Mouse (Mus musculus): ENCODE measurements around the gene Kpna7.

DNA sequence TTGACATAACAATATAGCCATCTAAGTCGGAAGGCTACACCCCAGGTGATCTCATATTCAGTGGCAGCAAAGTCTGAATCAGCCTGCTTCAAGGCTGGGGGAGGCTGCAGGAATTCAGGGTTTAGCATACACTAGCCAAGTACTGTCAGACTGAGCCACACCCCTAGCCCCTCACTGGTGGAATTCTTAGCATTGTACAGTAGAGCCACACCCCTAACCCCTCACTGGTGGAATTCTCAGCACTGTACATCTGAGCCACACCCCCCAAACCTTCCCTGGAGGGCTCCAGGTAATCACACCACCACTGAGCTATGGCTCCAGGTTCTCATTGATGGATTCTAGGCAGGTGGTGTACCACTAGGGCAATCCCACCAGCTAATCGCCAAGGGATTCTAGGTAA lies 24.3 kb downstream of the Kpna7 start:
- no peak for TF ChIP-seq POLR2A (IDR thresholded peaks at IDR 0.05; ENCODE audit: control insufficient read depth in 1 of 2, insufficient read depth in 1 of 2, low read depth in 1 of 2, low read length in 2 of 2, poor library complexity in 1 of 2)
- TF ChIP-seq TAL1 (IDR thresholded peaks at IDR 0.05; ENCODE audit: low read length), result no peak
- TF ChIP-seq MAFK (IDR thresholded peaks at IDR 0.05; ENCODE audit: borderline replicate concordance, low read depth, low read length), result no peak
- TF ChIP-seq RAD21 (IDR thresholded peaks at IDR 0.05; ENCODE audit: low read depth, low read length), result no peak
- TF ChIP-seq CTCF (IDR thresholded peaks at IDR 0.05 in 2 of 3, conservative IDR thresholded peaks at IDR 0.05 in 1 of 3; ENCODE audit: control insufficient read depth in 1 of 3, insufficient read depth in 1 of 3, low read depth in 2 of 3, low read length in 3 of 3, poor library complexity in 1 of 3, severe bottlenecking in 1 of 3), result no peak

Data from MEL (cell line).